Mouse (Mus musculus): ENCODE data around the gene Cdkal1.

- no peak for TF ChIP-seq CTCF (IDR thresholded peaks at IDR 0.05; ENCODE audit: extremely low read depth, insufficient read depth, insufficient read length, insufficient replicate concordance)
- TF ChIP-seq POLR2A (IDR thresholded peaks at IDR 0.05; ENCODE audit: low read depth, low read length) = no peak
Measured at GRCm38 (mm10) chr13:29752061-29752460, 103.4 kb downstream of the Cdkal1 start.
